Mouse (Mus musculus): ENCODE measurements around the gene Yaf2. TPM values are rescaled to one million over a fixed set of nuclear protein-coding genes. Genes with fewer than 3 reads are reported as not detected.
"Not testable (repeated sequence)": the region's sequence is repeated elsewhere in the genome, so short reads cannot be mapped to it uniquely, and the experiment has no call there.

The Yaf2 gene
- polyA plus RNA-seq, 1 experiment from 2014 or later: 85.8 TPM

DNA sequence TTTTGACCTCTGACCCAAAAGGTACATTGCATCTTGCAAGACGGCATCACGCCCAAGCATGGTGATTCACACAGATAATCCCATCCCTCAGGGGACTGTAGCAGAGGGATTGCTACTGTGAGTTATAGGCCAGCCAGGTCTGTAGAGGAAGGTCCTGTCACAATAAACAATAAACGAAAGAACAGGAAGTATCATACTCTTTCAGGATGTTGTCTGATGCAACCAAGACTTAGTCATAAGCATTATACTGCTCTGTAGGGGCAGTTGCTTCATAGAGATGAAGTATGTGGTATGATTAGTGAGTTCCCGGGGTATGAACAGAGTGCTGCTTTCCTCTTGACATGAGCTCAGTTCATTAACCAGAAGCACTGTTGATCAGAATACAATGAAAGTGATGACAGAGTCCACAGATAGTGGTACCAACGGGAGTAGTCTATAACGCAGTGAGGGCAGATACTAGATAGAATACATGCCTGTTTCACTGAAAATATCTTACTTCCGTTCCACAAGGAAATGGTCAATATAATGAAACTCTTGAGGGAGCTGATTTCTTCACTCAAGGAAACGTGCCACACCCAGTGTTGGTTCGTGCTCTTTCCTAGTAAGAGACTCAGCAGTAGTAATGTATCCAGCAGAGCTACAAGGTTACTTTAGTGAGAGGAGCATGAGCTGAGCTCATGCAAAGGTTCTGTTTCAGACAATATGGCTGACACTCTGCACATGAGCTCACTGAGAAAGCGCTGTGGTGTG, 4.1 kb upstream of the Yaf2 start:
- Histone ChIP-seq H3K4me1 (ENCODE audit: insufficient read depth, low read length) (peaks cover 3% of the 10 kb centered on the region; the same call in 1 of the 2 replicates), H3K4me3 (ENCODE audit: low read length) (no peak overlapping the region), H3K9ac (replicated peaks; ENCODE audit: low read length) (no peak overlapping the region), H3K27ac (ENCODE audit: low read length) (no peak overlapping the region), H3K36me3 (ENCODE audit: insufficient read depth, low read length) (no peaks in the 10 kb centered on the region), H3K9me3 (ENCODE audit: low read length) (no peaks in the 10 kb centered on the region), H3K27me3 (ENCODE audit: insufficient read depth, low read length) (no peaks in the 10 kb centered on the region), H3K4me2 (replicated peaks; ENCODE audit: low read depth, low read length) (no peak overlapping the region)
- WGBS: 86% methylated on average over 10 of the region's 10 CpGs
- ATAC-seq (ENCODE audit: low FRiP score, low TSS enrichment): no peak

DNA sequence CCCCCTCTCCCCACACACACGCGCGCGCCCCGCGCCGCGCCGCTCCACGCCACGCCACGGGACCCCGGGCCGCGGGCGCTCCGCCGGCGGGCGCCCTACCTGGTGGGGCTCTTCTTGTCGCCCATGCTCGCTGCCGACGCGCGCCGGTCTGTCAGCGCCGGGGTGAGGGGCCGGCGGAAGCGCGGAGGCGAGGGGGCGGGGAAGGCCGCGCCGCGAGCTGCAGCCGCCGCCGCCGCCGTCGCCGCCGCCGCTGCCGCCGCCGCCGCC, 144 bp downstream of the Yaf2 start:
- 0% methylated on average over 10 of the region's 52 CpGs for WGBS
- no peaks in the 10 kb centered on the region for H3K9me3 ChIP-seq (ENCODE audit: low read length)

DNA sequence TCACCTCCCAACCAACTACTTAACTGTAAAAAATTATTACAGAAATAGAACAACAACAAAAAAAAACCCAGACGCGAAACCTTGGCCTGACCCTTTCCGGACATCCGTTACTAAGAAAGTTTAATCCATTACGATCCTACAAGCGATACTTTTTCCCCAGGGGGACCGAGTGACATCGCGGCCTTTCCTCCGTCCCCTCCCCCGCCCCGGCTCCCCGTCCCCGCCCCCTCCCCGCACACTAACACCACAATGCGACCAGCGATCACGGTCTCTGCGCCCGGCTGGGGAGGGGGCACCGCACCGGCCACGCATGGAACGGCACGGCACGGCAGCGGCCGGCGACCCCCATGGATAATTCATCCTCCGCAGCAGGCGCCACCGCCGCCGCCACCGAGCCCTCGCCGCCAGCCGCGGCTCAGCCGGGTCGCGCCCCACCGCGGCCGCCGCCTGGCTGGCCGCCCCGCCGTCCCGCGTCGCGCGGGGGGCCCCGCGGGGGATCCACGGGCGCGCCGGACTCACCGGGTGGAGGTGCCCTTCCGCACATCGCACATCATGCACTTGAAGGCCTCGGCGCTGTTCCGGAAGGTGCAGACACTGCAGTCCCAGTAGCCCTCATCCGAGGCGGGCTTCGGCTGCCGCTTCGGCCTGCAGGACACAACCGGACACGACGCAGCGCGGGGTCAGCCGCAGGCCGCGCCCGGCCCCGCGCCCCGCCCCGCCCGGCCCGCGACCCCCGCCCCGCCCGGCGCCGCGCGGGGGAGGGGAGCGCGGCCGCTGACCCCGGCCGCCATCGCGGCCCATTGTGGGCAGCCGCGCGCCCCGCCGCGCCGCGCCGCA, 696 bp downstream of the Yaf2 start:
- peaks cover 5% of the 10 kb centered on the region; the same call in 1 of the 2 replicates for H3K36me3 ChIP-seq (ENCODE audit: insufficient read depth, low read length)
- H3K9ac ChIP-seq (replicated peaks; ENCODE audit: low read length): peak overlapping the region; percentile 95
- peak overlapping the region; percentile 97 for H3K27ac ChIP-seq (ENCODE audit: low read length)
- peak overlapping the region; percentile 83 for H3K4me2 ChIP-seq (replicated peaks; ENCODE audit: low read depth, low read length)
- under 1% methylated on average over 57 of the region's 110 CpGs for WGBS
- peaks cover 7% of the 10 kb centered on the region for H3K4me1 ChIP-seq (ENCODE audit: insufficient read depth, low read length)
- H3K4me3 ChIP-seq (ENCODE audit: low read length): peak overlapping the region; percentile 92
- ATAC-seq (ENCODE audit: low FRiP score, low TSS enrichment): peak; percentile 77
- H3K27me3 ChIP-seq (ENCODE audit: insufficient read depth, low read length): no peaks in the 10 kb centered on the region
- H3K9me3 ChIP-seq (ENCODE audit: low read length): no peaks in the 10 kb centered on the region

More for the DNA sequence above, 144 bp downstream of the Yaf2 start:
- Histone ChIP-seq H3K4me2 (replicated peaks; ENCODE audit: low read depth, low read length) (peak overlapping the region; percentile 83), H3K4me3 (ENCODE audit: low read length) (peak overlapping the region; percentile 92), H3K9ac (replicated peaks; ENCODE audit: low read length) (peak overlapping the region; percentile 95), H3K27me3 (ENCODE audit: insufficient read depth, low read length) (no peaks in the 10 kb centered on the region), H3K36me3 (ENCODE audit: insufficient read depth, low read length) (peaks cover 5% of the 10 kb centered on the region; the same call in 1 of the 2 replicates), H3K27ac (ENCODE audit: low read length) (peak overlapping the region; percentile 97), H3K4me1 (ENCODE audit: insufficient read depth, low read length) (peaks cover 7% of the 10 kb centered on the region)
- peak; percentile 50 for ATAC-seq (ENCODE audit: low FRiP score, low TSS enrichment)

DNA sequence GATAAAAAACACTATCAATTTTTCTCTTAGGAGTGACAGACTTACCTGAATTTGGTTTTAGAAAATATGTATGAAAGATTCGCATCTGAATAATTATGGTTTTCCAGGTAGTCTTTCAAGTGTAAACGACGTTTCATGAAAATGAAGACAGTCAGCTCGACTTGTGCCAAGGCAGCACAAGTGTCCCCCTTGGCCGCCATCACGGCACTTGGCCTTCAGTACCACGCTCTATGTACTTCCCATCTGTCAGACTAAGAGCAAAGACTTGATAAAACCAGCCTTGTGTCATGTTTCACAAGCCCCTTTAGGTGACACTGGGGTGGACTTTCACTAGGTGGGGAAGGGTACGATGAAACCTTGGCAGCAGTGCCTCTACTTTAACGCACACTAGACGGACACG, 5.5 kb downstream of the Yaf2 start:
- ATAC-seq (ENCODE audit: low FRiP score, low TSS enrichment): no peak
- Histone ChIP-seq H3K4me2 (replicated peaks; ENCODE audit: low read depth, low read length) (no peak overlapping the region), H3K9me3 (ENCODE audit: low read length) (no peaks in the 10 kb centered on the region), H3K4me1 (ENCODE audit: insufficient read depth, low read length) (peaks cover 4% of the 10 kb centered on the region), H3K4me3 (ENCODE audit: low read length) (no peak overlapping the region), H3K27ac (ENCODE audit: low read length) (no peak overlapping the region), H3K36me3 (ENCODE audit: insufficient read depth, low read length) (peaks cover 7% of the 10 kb centered on the region; the same call in 1 of the 2 replicates), H3K27me3 (ENCODE audit: insufficient read depth, low read length) (no peaks in the 10 kb centered on the region), H3K9ac (replicated peaks; ENCODE audit: low read length) (no peak overlapping the region)
- 90% methylated on average over 11 of the region's 11 CpGs for WGBS

DNA sequence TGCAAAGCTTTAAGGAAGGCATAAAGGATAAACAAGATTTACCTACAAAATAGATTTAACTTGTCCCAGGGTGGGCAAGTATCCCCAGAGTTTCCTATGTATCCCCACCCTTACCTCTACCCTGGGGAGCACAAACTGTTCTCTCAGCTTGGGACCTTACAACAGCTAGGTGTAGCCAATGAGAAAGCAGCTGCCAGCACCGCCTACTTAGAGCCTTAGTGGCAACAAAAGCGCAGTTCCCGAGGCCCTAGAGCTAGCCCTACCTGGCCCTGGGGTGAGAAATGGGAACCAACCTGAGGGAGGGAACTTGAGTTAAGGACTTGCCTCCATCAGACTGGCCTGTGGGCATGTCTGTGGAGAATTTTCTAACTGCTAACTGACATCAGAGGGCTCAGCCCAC, 9.5 kb downstream of the Yaf2 start:
- no peaks in the 10 kb centered on the region for H3K27me3 ChIP-seq (ENCODE audit: insufficient read depth, low read length)
- H3K27ac ChIP-seq (ENCODE audit: low read length): no peak overlapping the region
- H3K36me3 ChIP-seq (ENCODE audit: insufficient read depth, low read length): 0 out of 2 replicates have a peak, but pooled peaks cover 3% of the 10 kb centered on the region
- 78% methylated on average over 3 of the region's 3 CpGs for WGBS
- H3K4me3 ChIP-seq (ENCODE audit: low read length): no peak overlapping the region
- H3K4me2 ChIP-seq (replicated peaks; ENCODE audit: low read depth, low read length): no peak overlapping the region
- no peaks in the 10 kb centered on the region for H3K9me3 ChIP-seq (ENCODE audit: low read length)
- H3K9ac ChIP-seq (replicated peaks; ENCODE audit: low read length): no peak overlapping the region
- ATAC-seq (ENCODE audit: low FRiP score, low TSS enrichment): no peak
- peaks cover 3% of the 10 kb centered on the region; the same call in 1 of the 2 replicates for H3K4me1 ChIP-seq (ENCODE audit: insufficient read depth, low read length)

DNA sequence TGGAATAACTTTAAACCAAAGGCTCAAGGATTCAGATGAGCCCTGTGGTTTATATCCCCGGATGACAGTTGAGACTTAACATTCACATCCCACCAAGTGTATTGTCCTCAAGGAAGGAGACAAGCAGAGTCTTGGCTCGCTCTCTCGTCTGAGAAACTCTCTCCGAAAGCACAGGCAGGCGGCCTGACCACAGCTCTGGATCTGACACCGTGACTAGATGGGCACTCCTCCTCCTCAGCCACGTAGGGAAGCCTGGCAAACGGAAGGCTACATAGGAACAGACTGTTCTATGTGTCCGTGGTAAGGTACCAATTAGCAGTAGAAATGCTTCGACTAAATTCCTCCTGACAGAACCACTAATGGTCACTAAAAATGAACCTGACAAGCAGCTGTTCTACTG, 10.1 kb downstream of the Yaf2 start:
- Histone ChIP-seq H3K4me2 (replicated peaks; ENCODE audit: low read depth, low read length) (no peak overlapping the region), H3K27me3 (ENCODE audit: insufficient read depth, low read length) (no peaks in the 10 kb centered on the region), H3K27ac (ENCODE audit: low read length) (no peak overlapping the region), H3K9ac (replicated peaks; ENCODE audit: low read length) (no peak overlapping the region), H3K4me3 (ENCODE audit: low read length) (no peak overlapping the region), H3K36me3 (ENCODE audit: insufficient read depth, low read length) (peaks cover 6% of the 10 kb centered on the region; the same call in 1 of the 2 replicates), H3K9me3 (ENCODE audit: low read length) (no peaks in the 10 kb centered on the region), H3K4me1 (ENCODE audit: insufficient read depth, low read length) (peaks cover 3% of the 10 kb centered on the region; the same call in 1 of the 2 replicates)
- WGBS: 79% methylated on average over 10 of the region's 10 CpGs
- no peak for ATAC-seq (ENCODE audit: low FRiP score, low TSS enrichment)

DNA sequence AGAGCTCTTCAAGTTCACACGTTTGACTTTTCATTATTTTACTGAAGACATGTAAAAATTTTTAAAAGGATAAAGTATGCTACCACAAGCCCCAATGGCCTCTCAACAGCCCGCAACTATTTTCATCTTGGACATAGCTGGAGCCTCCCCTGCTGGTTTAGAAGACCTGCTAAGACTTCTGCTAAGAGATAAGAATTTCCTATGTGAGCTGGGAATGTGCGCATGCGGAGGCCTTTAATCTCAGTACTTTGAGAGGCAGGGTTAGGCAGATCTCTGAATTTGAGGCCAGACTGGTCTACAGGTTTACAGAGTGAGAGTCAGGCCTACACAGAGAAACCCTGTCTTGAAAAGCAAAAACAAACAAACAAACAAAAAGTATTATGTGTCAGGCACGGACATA, 11.4 kb downstream of the Yaf2 start:
- Histone ChIP-seq H3K27ac (ENCODE audit: low read length) (no peak overlapping the region), H3K9me3 (ENCODE audit: low read length) (no peaks in the 10 kb centered on the region), H3K4me2 (replicated peaks; ENCODE audit: low read depth, low read length) (no peak overlapping the region), H3K36me3 (ENCODE audit: insufficient read depth, low read length) (peaks cover 6% of the 10 kb centered on the region; the same call in 1 of the 2 replicates), H3K27me3 (ENCODE audit: insufficient read depth, low read length) (no peaks in the 10 kb centered on the region), H3K9ac (replicated peaks; ENCODE audit: low read length) (no peak overlapping the region), H3K4me1 (ENCODE audit: insufficient read depth, low read length) (peaks cover 3% of the 10 kb centered on the region; the same call in 1 of the 2 replicates), H3K4me3 (ENCODE audit: low read length) (no peak overlapping the region)
- no peak for ATAC-seq (ENCODE audit: low FRiP score, low TSS enrichment)
- 76% methylated on average over 5 of the region's 5 CpGs for WGBS

DNA sequence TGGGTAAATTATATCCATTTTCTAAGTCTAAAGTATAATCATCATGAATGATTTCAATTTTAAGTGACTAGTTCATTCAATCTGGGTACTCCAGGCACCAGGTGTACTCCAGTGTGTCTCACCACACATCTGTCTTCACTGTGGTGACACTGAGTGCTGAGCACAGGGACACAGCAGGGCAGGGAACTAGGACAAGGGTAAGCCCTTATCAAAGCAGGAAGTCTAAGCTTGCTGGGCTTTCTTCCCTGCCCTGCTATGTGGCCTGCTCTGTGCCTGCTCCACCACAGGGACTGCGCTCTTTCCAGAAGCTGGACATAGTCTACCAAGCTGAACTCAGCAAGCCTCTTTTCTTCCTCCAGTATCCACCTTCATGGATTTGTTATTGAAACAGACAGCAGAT, 18.0 kb downstream of the Yaf2 start:
- peaks cover 4% of the 10 kb centered on the region; the same call in 1 of the 2 replicates for H3K36me3 ChIP-seq (ENCODE audit: insufficient read depth, low read length)
- H3K4me2 ChIP-seq (replicated peaks; ENCODE audit: low read depth, low read length): no peak overlapping the region
- no peak overlapping the region for H3K27ac ChIP-seq (ENCODE audit: low read length)
- no peaks in the 10 kb centered on the region for H3K9me3 ChIP-seq (ENCODE audit: low read length)
- H3K27me3 ChIP-seq (ENCODE audit: insufficient read depth, low read length): no peaks in the 10 kb centered on the region
- H3K4me3 ChIP-seq (ENCODE audit: low read length): no peak overlapping the region
- H3K4me1 ChIP-seq (ENCODE audit: insufficient read depth, low read length): no peaks in the 10 kb centered on the region
- WGBS: 95% methylated on average over 1 of the region's 1 CpGs
- H3K9ac ChIP-seq (replicated peaks; ENCODE audit: low read length): no peak overlapping the region
- no peak; the same call in 1 of the 2 replicates for ATAC-seq (ENCODE audit: low FRiP score, low TSS enrichment)

DNA sequence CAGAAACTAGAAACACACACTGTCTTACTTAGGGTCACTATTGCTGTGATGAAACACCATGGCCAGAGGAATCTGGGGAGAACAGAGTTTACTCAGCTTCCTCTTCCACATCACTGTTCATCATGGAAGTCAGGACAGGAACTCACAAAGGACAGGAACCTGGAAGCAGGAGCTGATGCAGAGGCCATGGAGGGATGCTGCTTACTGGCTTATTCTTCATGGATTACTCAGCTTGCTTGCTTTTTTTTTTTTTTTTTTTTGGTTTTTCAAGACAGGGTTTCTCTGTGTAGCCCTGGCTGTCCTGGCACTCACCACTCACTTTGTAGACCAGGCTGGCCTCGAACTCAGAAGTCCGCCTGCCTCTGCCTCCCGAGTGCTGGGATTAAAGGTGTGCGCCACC, 26.4 kb downstream of the Yaf2 start:
- H3K36me3 ChIP-seq (ENCODE audit: insufficient read depth, low read length); H3K27ac ChIP-seq (ENCODE audit: low read length); H3K9me3 ChIP-seq (ENCODE audit: low read length); ATAC-seq (ENCODE audit: low FRiP score, low TSS enrichment); H3K4me2 ChIP-seq (replicated peaks; ENCODE audit: low read depth, low read length); H3K9ac ChIP-seq (replicated peaks; ENCODE audit: low read length); H3K27me3 ChIP-seq (ENCODE audit: insufficient read depth, low read length); H3K4me1 ChIP-seq (ENCODE audit: insufficient read depth, low read length); H3K4me3 ChIP-seq (ENCODE audit: low read length): not testable (repeated sequence)
- WGBS: 95% methylated on average over 4 of the region's 4 CpGs

DNA sequence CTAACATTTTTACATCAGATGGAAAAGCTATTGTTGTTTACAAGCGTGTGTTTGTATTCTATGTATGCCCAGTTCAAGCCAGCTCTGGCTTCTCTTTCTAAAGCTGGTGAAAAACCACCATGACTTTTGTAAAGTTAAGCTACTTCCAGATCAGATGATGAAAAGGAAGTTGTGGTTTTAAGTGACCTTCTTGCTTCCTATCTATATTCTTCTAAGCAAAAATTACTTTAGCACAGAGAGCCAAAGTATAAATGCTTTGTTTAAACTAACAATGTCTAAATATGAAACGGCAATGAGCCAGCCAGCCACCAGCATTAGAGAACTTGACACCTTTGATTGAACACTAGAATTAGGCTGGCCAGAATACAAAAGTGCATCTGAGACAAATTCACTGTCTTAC, 38.5 kb downstream of the Yaf2 start:
- Histone ChIP-seq H3K4me2 (replicated peaks; ENCODE audit: low read depth, low read length) (no peak overlapping the region), H3K4me1 (ENCODE audit: insufficient read depth, low read length) (peaks cover 7% of the 10 kb centered on the region), H3K27ac (ENCODE audit: low read length) (no peak overlapping the region), H3K9ac (replicated peaks; ENCODE audit: low read length) (no peak overlapping the region), H3K9me3 (ENCODE audit: low read length) (no peaks in the 10 kb centered on the region), H3K4me3 (ENCODE audit: low read length) (no peak overlapping the region), H3K36me3 (ENCODE audit: insufficient read depth, low read length) (0 out of 2 replicates have a peak, but pooled peaks cover under 1% of the 10 kb centered on the region), H3K27me3 (ENCODE audit: insufficient read depth, low read length) (no peaks in the 10 kb centered on the region)
- WGBS: 82% methylated on average over 2 of the region's 2 CpGs
- ATAC-seq (ENCODE audit: low FRiP score, low TSS enrichment): no peak
